ENCODE assay signal across 15 mouse cellular contexts in the genomic region with DNA sequence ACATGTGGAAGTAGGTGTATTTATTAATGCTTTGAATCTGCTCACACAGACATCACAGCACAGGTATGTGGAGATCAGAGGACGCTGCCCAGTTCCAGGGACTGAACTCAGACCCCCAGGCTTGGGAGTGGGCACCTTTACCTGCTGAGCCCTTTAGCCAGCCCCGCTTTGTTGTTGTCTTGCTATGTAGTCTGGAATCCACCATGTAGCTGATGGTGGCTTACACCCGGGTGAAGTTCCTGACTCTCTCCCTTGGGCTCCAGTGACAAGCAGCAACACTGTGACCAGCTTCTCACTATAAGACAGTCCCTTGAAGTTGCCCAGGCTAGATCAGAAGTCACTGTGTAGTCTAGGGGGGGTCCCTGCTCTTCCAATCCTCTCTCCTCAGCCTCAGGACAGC.
"Had no signal": no experiment of that assay in that cellular context is flagged by ENCODE, and none has a peak within 500 bp of the region (broad histone marks: within the 10 kb centered on the region; RNA-seq: fewer than 3 reads in every experiment).

No protein-coding gene starts in this region.

- H3K27me3 ChIP-seq: neural tube, embryonic 15.5 days; stomach, embryonic 15.5 days had no signal

- H3K9me3 ChIP-seq: neural tube, embryonic 15.5 days; stomach, embryonic 15.5 days had no signal

- DNase-seq: retina, postnatal 1 day; right cerebral cortex, adult 18-20 months; right cerebral cortex, postnatal 14 days; right cerebral cortex, postnatal 25 days; right cerebral cortex, postnatal 4 days; spleen, adult 18-20 months; thymus, adult 18-20 months; thymus, adult 2 months; thymus, postnatal 14 days; thymus, postnatal 25 days; thymus, postnatal 36 days; thymus, postnatal 4 days had no signal

- H3K9ac ChIP-seq: neural tube, embryonic 15.5 days; stomach, embryonic 15.5 days had no signal

- H3K4me2 ChIP-seq: neural tube, embryonic 15.5 days; stomach, embryonic 15.5 days had no signal

- H3K4me3 ChIP-seq: neural tube, embryonic 15.5 days; stomach, embryonic 15.5 days had no signal

- H3K27ac ChIP-seq: neural tube, embryonic 15.5 days; stomach, embryonic 15.5 days; stomach, postnatal 0 days had no signal
